Mouse (Mus musculus) ES-E14 (cell line): ENCODE results near the gene Ffar2. TPM values are rescaled to one million over a fixed set of nuclear protein-coding genes. Genes with fewer than 3 reads are reported as not detected.

Source experiments
- DNase-seq: peaks from one replicate; pipeline ENCODE4 v3.0.0-alpha.2; 2013; ENCODE audit warnings: low read depth, low spot score
- H3K27ac ChIP-seq: 2 replicates; pipeline ENCODE4 v1.5.1; 2012; ENCODE audit warnings: low read depth, mild to moderate bottlenecking, low read length, moderate library complexity, mixed read lengths; ENCODE audit not compliant: poor library complexity, insufficient read depth, severe bottlenecking
- H3K36me3 ChIP-seq: 2 replicates; pipeline ENCODE4 v1.6.1; 2012; ENCODE audit warnings: mild to moderate bottlenecking, low read length, moderate library complexity, mixed read lengths; ENCODE audit not compliant: control insufficient read depth, poor library complexity, insufficient read depth, severe bottlenecking
- H3K4me1 ChIP-seq, 2 experiments: fragments of 150-350 bp in 1 of 2; sonication (generic) in 1 of 2; 2 replicates each; pipeline ENCODE4 v1.6.1; 2012; ENCODE audit warnings: low read length in 2 of 2, mild to moderate bottlenecking in 1 of 2, mixed read lengths in 1 of 2; ENCODE audit not compliant: control insufficient read depth in 2 of 2, insufficient read depth in 2 of 2, poor library complexity in 1 of 2
- H3K4me3 ChIP-seq, 2 experiments: fragments of 150-350 bp in 1 of 2; sonication (generic) in 1 of 2; 2 replicates each; pipeline ENCODE4 v1.5.1; 2012; ENCODE audit warnings: low read length in 2 of 2, low read depth in 1 of 2, mild to moderate bottlenecking in 1 of 2, mixed read lengths in 1 of 2; ENCODE audit not compliant: insufficient read depth in 1 of 2, poor library complexity in 1 of 2, severe bottlenecking in 1 of 2
- H3K9ac ChIP-seq: 2 replicates; pipeline ENCODE4 v1.6.1; 2012; ENCODE audit warnings: low read depth, mild to moderate bottlenecking, low read length, mixed read lengths; ENCODE audit not compliant: poor library complexity, insufficient read depth, severe bottlenecking
- H3K9me3 ChIP-seq: fragments of 150-350 bp; sonication (generic); 2 replicates; pipeline ENCODE4 v1.6.1; 2012; ENCODE audit warnings: low read depth, mild to moderate bottlenecking, low read length; ENCODE audit not compliant: control insufficient read depth, insufficient read depth
- CHD2 ChIP-seq: IDR thresholded peaks from 2 replicates; pipeline ENCODE4 v1.6.1; 2014; ENCODE audit warnings: mild to moderate bottlenecking, low read depth, low read length, inconsistent platforms
- HCFC1 ChIP-seq: IDR thresholded peaks from 2 replicates; pipeline ENCODE4 v1.6.1; 2012; ENCODE audit warnings: low read length, inconsistent platforms, borderline replicate concordance; ENCODE audit not compliant: insufficient read depth
- MAFK ChIP-seq: IDR thresholded peaks from 2 replicates; pipeline ENCODE4 v1.6.1; 2014; ENCODE audit warnings: mild to moderate bottlenecking, low read depth, low read length, inconsistent platforms; ENCODE audit not compliant: insufficient read depth
- ZC3H11A ChIP-seq: IDR thresholded peaks from 2 replicates; pipeline ENCODE4 v1.6.1; 2012; ENCODE audit warnings: low read depth, mild to moderate bottlenecking, inconsistent platforms, low read length, borderline replicate concordance
- ZNF384 ChIP-seq: IDR thresholded peaks from 2 replicates; pipeline ENCODE4 v1.6.1; 2012; ENCODE audit warnings: low read depth, low read length, inconsistent platforms
- in situ Hi-C, 2 experiments: fragments of 600-800 bp; cut with MboI; formaldehyde crosslinking; loops; one replicate each; pipeline ENCODE4 v1.15.1; 2025; ENCODE audit warnings: low sequenced_read_pairs in 2 of 2, inconsistent platforms in 1 of 2; ENCODE audit not compliant: unreplicated experiment in 2 of 2
- total RNA-seq: library from RNA; depleted of rRNA; stranded (reverse); fragments of 300-350 nt; gene quantifications from 2 replicates; pipeline ENCODE4 v1.2.3, GENCODE M21; 2012

Gene Ffar2
- total RNA-seq, 1 experiment, result not detected

- Histone ChIP-seq H3K36me3 (no peaks in the 10 kb centered on the region), H3K9me3 (no peaks in the 10 kb centered on the region), H3K4me3 (no peak overlapping the region), H3K9ac (no peak overlapping the region), H3K4me1 (peaks cover 0 to 12% of the 10 kb centered on the region in 2 experiments; a peak in 2 of 4 replicates), H3K27ac (no peak overlapping the region)
- no peak for TF ChIP-seq ZC3H11A
- TF ChIP-seq MAFK, result no peak
- TF ChIP-seq HCFC1, result no peak
- TF ChIP-seq CHD2, result no peak
- TF ChIP-seq ZNF384, result no peak
- in situ Hi-C loops, result no loop called here
- no peak for DNase-seq
These were observed 2.0 kb downstream of the Ffar2 start for GRCm38 (mm10) chr7:30821532-30821931.

GRCm38 (mm10) chr7:30820854-30821445, 2.6 kb downstream of the Ffar2 start:
- H3K9ac ChIP-seq, result no peak overlapping the region
- peaks cover 0 to 10% of the 10 kb centered on the region in 2 experiments; a peak in 2 of 4 replicates for H3K4me1 ChIP-seq
- in situ Hi-C loops, result no loop called here
- no peak overlapping the region for H3K4me3 ChIP-seq
- H3K27ac ChIP-seq, result no peak overlapping the region
- DNase-seq, result no peak
- H3K9me3 ChIP-seq, result no peaks in the 10 kb centered on the region
- no peaks in the 10 kb centered on the region for H3K36me3 ChIP-seq
- no peak for TF ChIP-seq CHD2
- TF ChIP-seq ZNF384, result no peak
- no peak for TF ChIP-seq ZC3H11A
- TF ChIP-seq HCFC1, result no peak
- no peak for TF ChIP-seq MAFK

- no peaks in the 10 kb centered on the region for H3K36me3 ChIP-seq
- in situ Hi-C loops, result no loop called here
- no peaks in the 10 kb centered on the region for H3K9me3 ChIP-seq
- H3K4me1 ChIP-seq, result peaks cover 0 to 10% of the 10 kb centered on the region in 2 experiments; a peak in 2 of 4 replicates
- H3K27ac ChIP-seq, result no peak overlapping the region
- DNase-seq, result no peak
- no peak overlapping the region for H3K4me3 ChIP-seq
- TF ChIP-seq ZC3H11A (no peak), ZNF384 (no peak), MAFK (no peak), HCFC1 (no peak), CHD2 (no peak)
- no peak overlapping the region for H3K9ac ChIP-seq
These were observed 3.4 kb downstream of the Ffar2 start for GRCm38 (mm10) chr7:30820131-30820530.

GRCm38 (mm10) chr7:30812291-30812807, 11.2 kb downstream of the Ffar2 start:
- Histone ChIP-seq H3K4me1 (0 out of 4 replicates have a peak, but pooled peaks cover 0 to 1% of the 10 kb centered on the region in 2 experiments), H3K9me3 (no peaks in the 10 kb centered on the region), H3K27ac (no peak overlapping the region), H3K4me3 (no peak overlapping the region), H3K9ac (no peak overlapping the region), H3K36me3 (no peaks in the 10 kb centered on the region)
- in situ Hi-C loops, result loop anchor here in 1 of 2 experiments (10.0 kb wide), 1 partner anchor 162 kb away; the partner anchor contains the start of genes Fam187b and Lsr
- no peak for DNase-seq
- TF ChIP-seq CHD2, result no peak
- no peak for TF ChIP-seq ZNF384
- no peak for TF ChIP-seq ZC3H11A
